Mouse (Mus musculus) MEL (cell line): Measurements from ENCODE around the gene Mrpl24. TPM values are rescaled to one million over a fixed set of nuclear protein-coding genes. Genes with fewer than 3 reads are reported as not detected.

ENCODE experiments used
- DNase-seq: peaks from one replicate; pipeline ENCODE4 v3.0.0; 2011; ENCODE audit warnings: low read depth, low spot score
- H3K27ac ChIP-seq: 2 replicates; pipeline ENCODE4 v1.5.1; 2012; ENCODE audit warnings: low read depth, mild to moderate bottlenecking, control low read depth, low read length, moderate library complexity; ENCODE audit not compliant: control insufficient read depth
- H3K27me3 ChIP-seq, 2 experiments: fragments of 150-350 bp in 1 of 2; sonication (generic) in 1 of 2; 2 replicates each; pipeline ENCODE4 v1.6.1; 2012; ENCODE audit warnings: low read length in 2 of 2, mild to moderate bottlenecking in 2 of 2, improper control_type of control experiment in 1 of 2, moderate library complexity in 1 of 2; ENCODE audit not compliant: insufficient read depth in 2 of 2, control insufficient read depth in 1 of 2
- H3K36me3 ChIP-seq, 2 experiments: 2 replicates each; pipeline ENCODE4 v1.6.1; 2012 to 2014; ENCODE audit warnings: low read length in 2 of 2, improper control_type of control experiment in 1 of 2, inconsistent platforms in 1 of 2, mild to moderate bottlenecking in 1 of 2; ENCODE audit not compliant: insufficient read depth in 2 of 2, control insufficient read depth in 1 of 2
- H3K4me1 ChIP-seq, 2 experiments: fragments of 150-350 bp in 1 of 2; sonication (generic) in 1 of 2; 2 replicates each; pipeline ENCODE4 v1.6.1; 2012; ENCODE audit warnings: low read length in 2 of 2, improper control_type of control experiment in 1 of 2, mild to moderate bottlenecking in 1 of 2; ENCODE audit not compliant: insufficient read depth in 2 of 2, control insufficient read depth in 1 of 2
- H3K4me3 ChIP-seq, 2 experiments: fragments of 150-350 bp in 1 of 2; sonication (generic) in 1 of 2; 2 replicates each; pipeline ENCODE4 v1.5.1; 2012; ENCODE audit warnings: low read depth in 2 of 2, low read length in 2 of 2, mild to moderate bottlenecking in 2 of 2, moderate library complexity in 2 of 2, control low read depth in 1 of 2, improper control_type of control experiment in 1 of 2; ENCODE audit not compliant: control insufficient read depth in 1 of 2, insufficient read depth in 1 of 2
- H3K79me2 ChIP-seq: 2 replicates; pipeline ENCODE4 v1.6.1; 2012; ENCODE audit warnings: mild to moderate bottlenecking, low read length, moderate library complexity; ENCODE audit not compliant: control insufficient read depth, poor library complexity, insufficient read depth
- H3K9ac ChIP-seq: 2 replicates; pipeline ENCODE4 v1.6.1; 2012; ENCODE audit warnings: low read depth, mild to moderate bottlenecking, control low read depth, low read length, moderate library complexity; ENCODE audit not compliant: control insufficient read depth, poor library complexity, severe bottlenecking
- H3K9me3 ChIP-seq: fragments of 150-350 bp; sonication (generic); replicated peaks from 2 replicates; pipeline ENCODE4 v1.6.1; 2012; ENCODE audit warnings: mild to moderate bottlenecking, low read length, improper control_type of control experiment, moderate library complexity; ENCODE audit not compliant: insufficient read depth
- CHD1 ChIP-seq: IDR thresholded peaks from 2 replicates; pipeline ENCODE4 v1.6.1; 2012; ENCODE audit warnings: low read depth, mild to moderate bottlenecking, inconsistent platforms, low read length, improper control_type of control experiment
- CTCF ChIP-seq, 3 experiments: IDR thresholded peaks in 2 of 3; conservative IDR thresholded peaks in 1 of 3; 2 replicates each; pipeline ENCODE4 v1.5.1; 2011 to 2012; ENCODE audit warnings: low read length in 3 of 3, low read depth in 2 of 3, mild to moderate bottlenecking in 2 of 3, improper control_type of control experiment in 1 of 3, inconsistent platforms in 1 of 3, mixed read lengths in 1 of 3, moderate library complexity in 1 of 3; ENCODE audit not compliant: control insufficient read depth in 1 of 3, insufficient read depth in 1 of 3, poor library complexity in 1 of 3, severe bottlenecking in 1 of 3
- EP300 ChIP-seq, 2 experiments: IDR thresholded peaks; 2 replicates each; pipeline ENCODE4 v1.6.1; 2011; ENCODE audit warnings: improper control_type of control experiment in 2 of 2, low read length in 2 of 2, low read depth in 1 of 2, mild to moderate bottlenecking in 1 of 2
- KAT2A ChIP-seq: conservative IDR thresholded peaks from 2 replicates; pipeline ENCODE4 v1.6.1; 2012; ENCODE audit warnings: low read depth, low read length, improper control_type of control experiment, inconsistent platforms
- MEF2A ChIP-seq: IDR thresholded peaks from 2 replicates; pipeline ENCODE4 v1.6.1; 2014; ENCODE audit warnings: low read depth, mild to moderate bottlenecking, inconsistent platforms, low read length, improper control_type of control experiment; ENCODE audit not compliant: poor library complexity, insufficient replicate concordance, severe bottlenecking; ENCODE audit errors: extremely low read depth
- NELFE ChIP-seq: IDR thresholded peaks from 2 replicates; pipeline ENCODE4 v1.6.1; 2011; ENCODE audit warnings: low read depth, low read length, improper control_type of control experiment
- POLR2A ChIP-seq, 2 experiments: IDR thresholded peaks; 2 replicates each; pipeline ENCODE4 v1.6.1; 2011 to 2012; ENCODE audit warnings: low read length in 2 of 2, mild to moderate bottlenecking in 2 of 2, control low read depth in 1 of 2, improper control_type of control experiment in 1 of 2, low read depth in 1 of 2, moderate library complexity in 1 of 2; ENCODE audit not compliant: control insufficient read depth in 1 of 2, insufficient read depth in 1 of 2, poor library complexity in 1 of 2
- POLR2AphosphoS2 ChIP-seq: IDR thresholded peaks from 2 replicates; pipeline ENCODE4 v1.6.1; 2011; ENCODE audit warnings: low read length, improper control_type of control experiment
- POLR2AphosphoS5 ChIP-seq: IDR thresholded peaks from 2 replicates; pipeline ENCODE4 v1.6.1; 2012; ENCODE audit warnings: low read depth, borderline replicate concordance, mild to moderate bottlenecking, inconsistent platforms, low read length, moderate library complexity, mixed read lengths
- RAD21 ChIP-seq: IDR thresholded peaks from 2 replicates; pipeline ENCODE4 v1.6.1; 2011; ENCODE audit warnings: mild to moderate bottlenecking, low read depth, low read length, improper control_type of control experiment
- RCOR1 ChIP-seq: IDR thresholded peaks from 2 replicates; pipeline ENCODE4 v1.6.1; 2012; ENCODE audit warnings: low read depth, mild to moderate bottlenecking, inconsistent platforms, low read length, improper control_type of control experiment
- SIN3A ChIP-seq: IDR thresholded peaks from 2 replicates; pipeline ENCODE4 v1.6.1; 2012; ENCODE audit warnings: low read length, improper control_type of control experiment, inconsistent platforms
- SMC3 ChIP-seq: IDR thresholded peaks from 2 replicates; pipeline ENCODE4 v1.6.1; 2011; ENCODE audit warnings: low read depth, low read length, improper control_type of control experiment
- ZMIZ1 ChIP-seq: IDR thresholded peaks from 2 replicates; pipeline ENCODE4 v1.6.1; 2012; ENCODE audit warnings: low read depth, mild to moderate bottlenecking, inconsistent platforms, low read length, improper control_type of control experiment, moderate library complexity
- ZNF384 ChIP-seq: IDR thresholded peaks from 2 replicates; pipeline ENCODE4 v1.6.1; 2012; ENCODE audit warnings: low read depth, mild to moderate bottlenecking, inconsistent platforms, low read length, improper control_type of control experiment
- polyA plus RNA-seq, 2 experiments: library from polyadenylated mRNA; stranded (reverse) in 1 of 2; unstranded in 1 of 2; fragments of >175 nt in 1 of 2; fragments of >200 nt in 1 of 2; gene quantifications; 2 replicates each; pipeline versions ENCODE4 v1.2.1 to v1.2.4; 2012; ENCODE audit warnings: low replicate concordance in 2 of 2, low read depth in 1 of 2; ENCODE audit not compliant: insufficient read length in 2 of 2, insufficient read depth in 1 of 2, missing spikeins in 1 of 2
- total RNA-seq: library from RNA; depleted of rRNA; stranded (reverse); fragments of 300-350 nt; gene quantifications from 2 replicates; pipeline ENCODE4 v1.2.3, GENCODE M21; 2012

The Mrpl24 gene
- total and polyA plus RNA-seq, 3 experiments, result 59.5 to 77.3 TPM; not detected in 1

GRCm38 (mm10) chr3:87916990-87917389 is 2.3 kb upstream of the Mrpl24 start:
- DNase-seq, result no peak
- H3K9ac ChIP-seq, result no peak overlapping the region
- no peak overlapping the region for H3K27ac ChIP-seq
- no peak overlapping the region for H3K4me3 ChIP-seq
- no peaks in the 10 kb centered on the region for H3K9me3 ChIP-seq
- H3K27me3 ChIP-seq, result no peaks in the 10 kb centered on the region
- H3K4me1 ChIP-seq, result peaks cover 0 to 3% of the 10 kb centered on the region in 2 experiments; a peak in 2 of 4 replicates
- peaks cover 22% of the 10 kb centered on the region for H3K79me2 ChIP-seq
- peaks cover 6 to 15% of the 10 kb centered on the region in 2 experiments for H3K36me3 ChIP-seq
- TF ChIP-seq MEF2A, result no peak
- no peak for TF ChIP-seq SIN3A
- TF ChIP-seq CTCF (IDR thresholded peaks at IDR 0.05 in 2 of 3, conservative IDR thresholded peaks at IDR 0.05 in 1 of 3; ENCODE audit: control insufficient read depth in 1 of 3, insufficient read depth in 1 of 3, low read depth in 2 of 3, low read length in 3 of 3, poor library complexity in 1 of 3, severe bottlenecking in 1 of 3), result peak in 1 of 3 experiments; percentile 19; a peak in 1 of 6 replicates

- TF ChIP-seq SIN3A, result no peak
- 0 out of 2 replicates have a peak, but pooled peaks have one; percentile 4 for TF ChIP-seq SMC3
- 0 out of 2 replicates have a peak, but pooled peaks have one; percentile 41 for TF ChIP-seq POLR2AphosphoS2
- DNase-seq, result no peak
- Histone ChIP-seq H3K9ac (no peak overlapping the region), H3K36me3 (peaks cover 0 to 6% of the 10 kb centered on the region in 2 experiments; a peak in 3 of 4 replicates), H3K27ac (no peak overlapping the region), H3K4me1 (no peaks in the 10 kb centered on the region), H3K27me3 (no peaks in the 10 kb centered on the region), H3K9me3 (no peaks in the 10 kb centered on the region), H3K79me2 (peaks cover 9% of the 10 kb centered on the region), H3K4me3 (no peak overlapping the region)
Observed at GRCm38 (mm10) chr3:87918551-87918950, 755 bp upstream of the Mrpl24 start.

GRCm38 (mm10) chr3:87920270-87920943 is 1.1 kb downstream of the Mrpl24 start:
- H3K79me2 ChIP-seq, result peaks cover 7% of the 10 kb centered on the region; the same call in 1 of the 2 replicates
- H3K36me3 ChIP-seq, result peaks cover 0 to 6% of the 10 kb centered on the region in 2 experiments; a peak in 3 of 4 replicates
- peak overlapping the region; percentile 85 for H3K9ac ChIP-seq
- no peaks in the 10 kb centered on the region for H3K9me3 ChIP-seq
- H3K27ac ChIP-seq, result no peak overlapping the region
- no peaks in the 10 kb centered on the region for H3K27me3 ChIP-seq
- no peak for DNase-seq
- H3K4me3 ChIP-seq, result peak overlapping the region; percentile 65 to 90; a peak in 3 of 4 replicates
- no peaks in the 10 kb centered on the region for H3K4me1 ChIP-seq
- no peak for TF ChIP-seq ZNF384
- TF ChIP-seq KAT2A, result no peak
- no peak for TF ChIP-seq RCOR1
- TF ChIP-seq NELFE, result no peak
- no peak for TF ChIP-seq ZMIZ1
- no peak for TF ChIP-seq SMC3
- no peak for TF ChIP-seq CTCF (IDR thresholded peaks at IDR 0.05 in 2 of 3, conservative IDR thresholded peaks at IDR 0.05 in 1 of 3; ENCODE audit: control insufficient read depth in 1 of 3, insufficient read depth in 1 of 3, low read depth in 2 of 3, low read length in 3 of 3, poor library complexity in 1 of 3, severe bottlenecking in 1 of 3)
- no peak for TF ChIP-seq RAD21
- no peak for TF ChIP-seq POLR2AphosphoS5
- no peak for TF ChIP-seq POLR2A (IDR thresholded peaks at IDR 0.05; ENCODE audit: control insufficient read depth in 1 of 2, insufficient read depth in 1 of 2, low read depth in 1 of 2, low read length in 2 of 2, poor library complexity in 1 of 2)
- no peak for TF ChIP-seq POLR2AphosphoS2
- TF ChIP-seq EP300 (IDR thresholded peaks at IDR 0.05; ENCODE audit: low read depth in 1 of 2, low read length in 2 of 2), result no peak
- no peak for TF ChIP-seq CHD1
